Mouse (Mus musculus): ENCODE results near the gene Unc93a. TPM values are rescaled to one million over a fixed set of nuclear protein-coding genes. Genes with fewer than 3 reads are reported as not detected.
"Not testable (repeated sequence)": the region's sequence is repeated elsewhere in the genome, so short reads cannot be mapped to it uniquely, and the experiment has no call there.

Unc93a gene
- polyA plus RNA-seq (2012) = not detected in 2 replicates

DNA sequence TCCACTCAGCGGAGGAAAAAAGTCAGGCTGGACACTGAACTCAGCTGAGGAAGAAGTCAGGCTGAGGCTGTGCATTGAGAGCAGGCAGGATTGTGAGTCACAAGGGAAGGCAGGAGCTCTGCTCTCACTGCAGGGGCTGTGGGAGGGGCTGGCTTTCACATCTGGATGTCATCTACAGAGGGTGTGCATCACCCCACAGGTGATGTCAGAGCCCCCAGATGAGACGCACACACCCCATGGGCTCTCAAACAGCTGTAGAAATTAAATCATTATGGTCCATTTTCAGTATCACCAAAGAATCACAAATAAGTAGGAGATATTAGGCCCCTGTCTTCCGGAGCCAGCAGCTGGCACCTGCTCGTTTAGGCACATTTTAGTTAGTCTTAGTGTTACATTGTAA lies at the start of gene Unc93a:
TSS of gene Unc93a (minus strand) at position 101 of the 400 bp plus-strand sequence.
- TF ChIP-seq GATA1 (IDR thresholded peaks at IDR 0.05; ENCODE audit: low read length) = not testable (repeated sequence)

DNA sequence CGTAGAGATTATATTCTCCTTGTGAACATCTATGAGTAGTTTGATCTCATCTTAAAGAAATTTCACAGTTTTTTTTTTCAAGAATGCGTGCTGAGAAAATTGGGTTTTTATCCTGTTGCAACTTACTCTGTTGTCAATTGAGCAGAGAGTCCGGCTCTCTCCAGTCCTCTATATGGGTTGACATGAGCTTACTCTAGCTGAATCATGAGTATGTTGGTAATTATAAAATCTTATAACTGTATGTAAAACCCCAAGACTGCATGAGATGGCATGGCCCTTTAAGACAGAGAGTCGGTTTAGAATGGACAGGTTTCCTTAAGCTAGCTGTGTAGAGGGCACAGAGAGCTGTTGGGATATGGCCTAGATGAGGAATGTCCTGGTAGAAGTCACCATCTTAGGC lies 70.8 kb downstream of the Unc93a start, which contains the start of gene Tcp10b:
TSS of gene Tcp10b (plus strand) at position 301 of the 400 bp plus-strand sequence.
- TF ChIP-seq GATA1 (IDR thresholded peaks at IDR 0.05; ENCODE audit: low read length) = not testable (repeated sequence)

Other genes with a start within 250 kb of the Unc93a start
- gene Pnldc1, start 221.6 kb downstream of the Unc93a start, polyA plus RNA-seq (2012) = not detected in 2 replicates
- 23.7 and 53.6 TPM in 2 replicates for gene Tcp1, start 216.1 kb downstream of the Unc93a start, polyA plus RNA-seq (2012)
- gene Mrpl18, start 215.5 kb downstream of the Unc93a start, polyA plus RNA-seq (2012) = 64.7 and 118 TPM in 2 replicates
- gene Acat3, start 191.2 kb downstream of the Unc93a start, polyA plus RNA-seq (2012) = 0.05 TPM in 1 of 2 replicates, not detected in the other
- 20.6 and 26.4 TPM in 2 replicates for gene Acat2, start 171.1 kb downstream of the Unc93a start, polyA plus RNA-seq (2012)
- gene Wtap, start 137.6 kb downstream of the Unc93a start, polyA plus RNA-seq (2012) = 37.2 and 50.4 TPM in 2 replicates
- 554 and 793 TPM in 2 replicates for gene Sod2, start 125.0 kb downstream of the Unc93a start, polyA plus RNA-seq (2012)
- gene Gpr31b, start 79.5 kb downstream of the Unc93a start, polyA plus RNA-seq (2012) = not detected in 2 replicates
- not detected in 2 replicates for gene Tcp10b, start 70.7 kb downstream of the Unc93a start, polyA plus RNA-seq (2012)
- not detected in 2 replicates for gene Smok2a, start 89.4 kb upstream of the Unc93a start, polyA plus RNA-seq (2012)
- not detected in 2 replicates for gene Smok2b, start 98.4 kb upstream of the Unc93a start, polyA plus RNA-seq (2012)
- not detected in 2 replicates for gene Tcp10c, start 222.8 kb upstream of the Unc93a start, polyA plus RNA-seq (2012)

Measured in G1E-ER4 (cell line).